Mouse (Mus musculus) lung, postnatal 25 days (tissue): ENCODE data around the gene Emx1.

Experiments
- DNase-seq: peaks from one replicate; pipeline ENCODE4 v3.0.0; 2022; ENCODE audit warnings: low spot score

Gene Emx1

GRCm38 (mm10) chr6:85189361-85189760 is 2.1 kb downstream of the Emx1 start:
- DNase-seq, result no peak

- no peak for DNase-seq
These were observed 2.8 kb downstream of the Emx1 start for GRCm38 (mm10) chr6:85189911-85190591.

DNA sequence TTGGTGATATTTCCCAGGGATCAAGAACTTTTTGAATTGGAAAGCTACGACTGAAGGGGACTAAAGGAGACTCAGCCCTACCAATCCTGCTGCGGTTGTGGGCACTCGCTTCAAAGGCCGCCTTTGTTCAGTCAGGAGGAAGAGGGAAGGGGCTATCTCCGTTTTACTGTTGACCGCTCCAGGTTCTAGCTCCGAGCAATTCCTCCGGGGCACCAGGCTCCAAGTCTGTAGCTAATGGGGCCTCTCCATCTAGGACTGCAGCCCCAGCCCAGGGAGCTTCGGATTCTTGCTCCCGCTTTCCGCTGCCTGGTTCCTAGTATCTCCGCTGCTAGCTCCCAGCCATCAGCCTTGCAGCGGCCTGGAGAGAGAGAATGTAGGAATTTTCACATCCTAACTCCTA is 3.4 kb downstream of the Emx1 start:
- no peak for DNase-seq

GRCm38 (mm10) chr6:85191751-85192440 is 4.7 kb downstream of the Emx1 start:
- DNase-seq, result no peak

DNA sequence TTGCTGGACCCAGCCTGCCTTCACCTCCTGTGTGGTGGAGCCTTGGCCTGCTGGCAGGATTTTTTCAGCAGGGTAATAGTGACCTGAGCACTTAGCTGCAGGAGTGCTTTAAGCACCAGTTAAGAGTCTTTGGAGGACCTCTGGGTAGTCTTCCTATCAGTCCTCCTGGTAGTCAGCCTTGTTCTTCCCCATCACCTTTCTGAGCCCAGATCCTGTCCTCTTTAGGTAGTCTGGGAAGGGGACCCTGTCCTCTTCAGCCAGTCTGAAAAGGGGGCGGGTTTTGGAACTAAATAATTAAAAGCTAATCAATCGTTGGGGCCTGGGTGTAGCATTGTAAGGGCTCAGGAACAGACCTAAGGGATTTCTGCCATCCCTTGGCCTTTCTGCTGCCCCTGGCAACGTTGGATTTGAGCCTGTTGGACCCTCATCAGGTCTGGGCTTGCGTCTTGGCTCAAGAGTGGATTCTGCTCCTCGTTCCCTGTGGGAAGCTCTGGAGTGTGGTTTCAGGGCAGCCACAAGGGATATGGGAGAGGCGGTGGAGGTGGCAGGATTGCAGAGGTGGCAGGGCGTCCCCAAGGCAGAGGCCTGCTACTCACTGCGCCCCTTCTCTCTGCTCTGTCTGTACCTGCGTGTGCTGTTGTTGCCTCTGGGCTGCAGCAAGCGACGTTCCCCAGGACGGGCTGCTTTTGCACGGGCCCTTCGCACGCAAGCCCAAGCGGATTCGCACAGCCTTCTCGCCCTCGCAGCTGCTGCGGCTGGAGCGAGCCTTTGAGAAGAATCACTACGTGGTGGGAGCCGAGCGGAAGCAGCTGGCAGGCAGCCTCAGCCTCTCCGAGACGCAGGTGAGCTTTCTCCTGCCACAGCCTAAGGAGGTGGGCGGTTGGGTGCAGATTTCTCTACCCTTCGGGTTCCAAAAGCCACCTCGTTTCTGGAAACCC is 6.4 kb downstream of the Emx1 start:
- no peak for DNase-seq

DNA sequence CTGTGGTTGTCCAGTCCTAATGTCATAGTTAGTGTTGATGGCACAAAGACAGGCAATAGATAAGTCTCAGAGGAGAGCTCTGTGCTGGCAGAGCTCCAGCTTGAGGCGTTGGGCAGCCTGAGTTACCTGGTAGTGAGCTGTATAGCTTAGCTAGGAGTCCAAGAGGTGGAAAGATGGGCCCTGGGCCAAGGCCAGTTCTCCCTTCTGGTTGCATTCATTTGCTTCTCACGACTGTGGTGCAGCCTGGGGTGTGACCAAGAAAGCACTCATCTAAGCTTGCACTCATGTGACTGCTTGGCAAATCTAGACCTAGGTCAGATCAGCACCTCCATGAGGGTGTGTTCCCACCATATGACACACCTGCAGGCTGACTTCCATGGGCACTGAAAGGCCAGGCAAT is 10.7 kb downstream of the Emx1 start:
- no peak for DNase-seq

GRCm38 (mm10) chr6:85206182-85206938 is 19.1 kb downstream of the Emx1 start:
- peak; percentile 30 for DNase-seq

- DNase-seq, result no peak
These were observed 19.7 kb downstream of the Emx1 start for GRCm38 (mm10) chr6:85206939-85207285.

DNA sequence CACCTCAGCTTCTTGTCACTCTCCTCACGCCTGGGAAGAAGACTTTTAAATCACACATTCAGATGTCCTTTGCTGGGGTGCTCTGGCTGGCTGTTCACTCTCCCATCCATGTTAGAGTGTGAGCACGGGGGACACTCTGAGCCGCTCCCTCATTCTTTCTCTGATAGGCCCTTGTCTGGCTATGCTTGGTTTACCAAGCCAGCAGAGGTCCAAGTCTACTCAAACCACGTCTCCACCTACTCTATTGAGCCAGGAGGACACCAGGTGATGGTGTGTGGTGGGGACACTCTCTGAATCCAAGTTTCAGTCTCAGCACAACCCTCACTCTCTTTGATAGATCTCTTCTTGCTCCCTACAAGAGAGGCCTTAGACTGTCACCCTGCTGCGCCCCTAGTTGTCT is 20.1 kb downstream of the Emx1 start:
- no peak for DNase-seq

DNA sequence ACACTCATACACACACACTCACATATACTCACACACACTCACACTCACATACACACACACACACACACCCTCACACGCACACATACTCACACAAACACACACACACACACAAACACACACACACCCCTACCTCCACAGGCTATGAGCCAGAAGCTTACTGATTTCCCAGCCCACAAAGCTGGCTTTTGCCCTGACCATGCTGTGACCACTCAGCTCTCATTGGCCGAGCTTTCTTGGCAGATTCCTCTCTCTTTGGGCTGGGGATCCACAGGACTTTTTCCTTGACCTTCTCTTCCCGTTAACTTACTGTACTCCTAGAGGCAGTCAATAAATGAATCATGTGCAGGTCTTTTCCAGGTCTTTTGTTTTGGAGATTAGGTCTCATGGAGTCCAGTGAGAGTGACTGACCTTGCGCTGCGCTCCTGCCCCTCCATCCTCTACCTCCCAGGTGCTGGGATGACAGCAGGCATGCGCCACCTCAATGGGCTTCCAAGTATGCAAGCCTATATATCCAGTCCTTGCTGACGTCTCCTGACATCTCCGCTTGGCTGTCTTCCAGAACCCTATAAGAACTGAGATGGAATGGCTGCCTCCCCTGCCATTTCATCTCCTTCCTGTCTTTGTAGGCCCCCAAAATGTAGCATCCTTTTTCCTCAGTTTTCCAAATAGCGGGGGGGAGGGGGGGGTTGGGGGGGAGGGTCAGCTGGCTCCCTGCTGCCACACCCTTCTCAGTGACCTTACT is 22.2 kb downstream of the Emx1 start:
- DNase-seq, result no peak

- DNase-seq, result no peak
These were observed 23.4 kb downstream of the Emx1 start for GRCm38 (mm10) chr6:85210686-85211085.

GRCm38 (mm10) chr6:85218251-85218650 is 31.0 kb downstream of the Emx1 start:
- DNase-seq, result no peak

GRCm38 (mm10) chr6:85218684-85219445 is 31.6 kb downstream of the Emx1 start:
- no peak for DNase-seq

- no peak for DNase-seq
These were observed 32.5 kb downstream of the Emx1 start for GRCm38 (mm10) chr6:85219706-85220105.

DNA sequence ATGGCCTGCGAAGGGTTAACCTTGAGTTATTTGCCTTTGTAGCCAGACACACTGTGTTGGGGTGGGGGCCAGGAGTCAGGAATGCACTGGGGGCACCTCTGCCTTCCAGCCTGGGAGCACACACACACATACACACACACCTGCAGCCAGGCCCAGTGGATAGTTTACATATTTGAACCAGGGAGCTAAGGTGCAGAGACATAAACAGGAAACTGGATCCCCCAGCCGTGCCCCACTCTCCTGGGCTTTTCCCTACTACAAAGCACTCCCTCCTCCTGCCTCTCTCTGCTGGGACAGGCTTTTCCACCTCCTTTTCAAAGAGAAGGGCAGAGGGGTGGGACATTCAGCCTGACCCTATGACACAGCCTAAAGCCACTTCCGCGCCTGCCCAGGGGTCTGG is 33.7 kb downstream of the Emx1 start:
- no peak for DNase-seq

DNA sequence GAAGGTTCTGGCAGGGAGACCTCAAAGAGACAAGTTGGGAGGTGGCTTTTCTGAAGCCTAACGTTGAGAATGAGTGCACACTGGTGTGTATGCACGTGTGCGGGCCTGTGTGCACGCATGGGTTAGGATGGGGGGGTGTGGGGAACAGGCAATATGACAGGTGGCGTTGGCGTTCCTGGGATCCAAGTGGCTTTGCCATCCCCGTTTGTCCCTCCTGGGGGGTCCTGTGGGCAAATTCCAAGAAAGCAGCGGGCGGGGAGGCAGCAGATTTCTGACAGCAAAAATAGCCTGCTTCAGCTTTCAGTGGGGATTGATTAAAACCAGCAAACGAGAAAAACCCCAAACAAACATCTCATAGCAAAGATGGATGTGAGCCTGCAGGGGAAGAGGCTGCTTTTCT is 35.3 kb downstream of the Emx1 start:
- DNase-seq, result no peak

DNA sequence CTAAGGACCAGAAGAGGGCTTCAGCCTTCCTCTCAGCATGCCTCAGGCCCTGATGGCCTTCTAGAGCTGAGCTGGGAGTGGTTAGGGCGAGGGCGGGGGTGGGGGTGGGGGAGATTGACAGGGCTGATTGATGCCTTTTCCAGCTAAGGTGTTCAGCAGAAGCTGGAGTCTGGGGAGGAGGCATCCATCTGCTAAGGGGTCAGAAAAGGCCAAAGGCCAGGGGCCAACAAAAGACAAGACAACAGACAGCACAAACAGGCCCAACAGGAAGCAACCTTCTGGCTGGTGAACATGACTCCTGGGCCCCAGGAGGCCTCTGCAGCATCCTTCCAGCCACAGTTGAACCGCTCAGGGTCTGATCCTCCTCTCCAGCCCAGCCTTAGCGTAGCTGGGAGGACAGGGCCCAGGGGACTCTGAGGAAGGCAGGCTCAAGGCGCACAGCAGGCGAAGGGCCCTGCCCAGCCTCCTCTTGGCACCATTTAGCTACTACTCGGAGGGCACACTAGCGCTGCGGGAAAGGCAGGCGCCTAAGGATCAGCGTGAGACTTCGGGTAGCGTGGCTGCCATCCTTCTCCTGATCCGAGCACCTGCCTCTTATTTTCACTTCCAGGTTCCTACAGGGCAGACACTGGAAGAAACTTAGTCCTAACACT is 36.4 kb downstream of the Emx1 start:
- DNase-seq, result no peak

- DNase-seq, result no peak
These were observed 37.2 kb downstream of the Emx1 start for GRCm38 (mm10) chr6:85224442-85224891.

DNA sequence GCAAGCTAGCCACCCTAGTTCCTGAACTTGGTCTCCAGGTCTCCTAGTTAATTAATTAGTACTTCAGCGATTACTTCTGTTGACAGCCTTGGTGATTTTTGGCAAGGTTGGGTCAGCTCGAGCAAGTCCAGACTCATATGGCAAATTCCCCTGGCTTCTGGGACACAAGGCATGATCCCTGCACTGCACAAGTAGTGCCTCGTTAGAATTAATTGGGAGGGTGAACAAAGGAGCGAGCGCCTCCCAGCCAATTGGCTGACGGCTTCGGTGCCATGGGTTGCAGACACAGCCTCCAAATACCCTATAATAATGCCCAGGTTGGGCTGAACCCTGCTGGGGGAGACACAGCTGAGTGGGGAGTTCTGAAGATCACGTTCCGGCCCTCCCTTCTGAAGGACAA is 39.3 kb downstream of the Emx1 start:
- no peak for DNase-seq

- no peak for DNase-seq
These were observed 40.3 kb downstream of the Emx1 start for GRCm38 (mm10) chr6:85227520-85227919.
